Comparison of ENCODE assay signal across 19 mouse cellular contexts in genomic region chr7:45046853-45047350, GRCm38 (mm10). TPM values are rescaled to one million over a fixed set of nuclear protein-coding genes. Genes with fewer than 3 reads are reported as not detected.
DNase-seq lines count a peak whose midpoint lies in the region; ATAC-seq and TF ChIP-seq lines count a peak whose summit lies in the region.
"Had no signal": no experiment of that assay in that cellular context is flagged by ENCODE, and none has a peak within 500 bp of the region (broad histone marks: within the 10 kb centered on the region; RNA-seq: fewer than 3 reads in every experiment).

No protein-coding gene starts in this region.

- H3K27ac ChIP-seq in hindbrain, embryonic 10.5 days = no peak overlapping the region
- H3K27ac ChIP-seq in hindbrain, embryonic 16.5 days (ENCODE audit: low read depth, low read length) = no peak overlapping the region
- no peak overlapping the region for H3K27ac ChIP-seq in ES-Bruce4 (ENCODE audit: insufficient read depth, low read length)
- H3K27ac ChIP-seq in embryonic facial prominence, embryonic 10.5 days (replicated peaks) = no peak overlapping the region
- H3K27ac ChIP-seq: embryonic facial prominence, embryonic 15.5 days; heart, embryonic 15.5 days; hindbrain, embryonic 14.5 days had no signal

- no peak for TF ChIP-seq CTCF in ES-Bruce4 (IDR thresholded peaks at IDR 0.05; ENCODE audit: low read depth, low read length)

- WGBS in hindbrain, embryonic 10.5 days = 96% methylated on average over 26 of the region's 26 CpGs
- 98% methylated on average over 26 of the region's 26 CpGs for WGBS in hindbrain, embryonic 16.5 days
- 95% methylated on average over 26 of the region's 26 CpGs for WGBS in embryonic facial prominence, embryonic 10.5 days

- TF ChIP-seq EP300 in ES-Bruce4 (IDR thresholded peaks at IDR 0.05; ENCODE audit: insufficient read depth, low read depth, low read length) = no peak

- no peak overlapping the region for H3K9ac ChIP-seq in hindbrain, embryonic 16.5 days (ENCODE audit: low read depth, low read length)
- H3K9ac ChIP-seq in ES-Bruce4 (ENCODE audit: low read depth, poor library complexity, severe bottlenecking) = peak overlapping the region; percentile 19
- H3K9ac ChIP-seq: embryonic facial prominence, embryonic 15.5 days; heart, embryonic 15.5 days; hindbrain, embryonic 14.5 days had no signal

- H3K4me3 ChIP-seq in hindbrain, embryonic 10.5 days = 0 out of 2 replicates have a peak overlapping the region, but pooled peaks have one; percentile 9
- H3K4me3 ChIP-seq in hindbrain, embryonic 16.5 days (ENCODE audit: low read length) = no peak overlapping the region
- peak overlapping the region; percentile 35 for H3K4me3 ChIP-seq in ES-Bruce4 (ENCODE audit: low read depth, low read length)
- peak overlapping the region; percentile 23; the same call in 1 of the 2 replicates for H3K4me3 ChIP-seq in embryonic facial prominence, embryonic 10.5 days
- H3K4me3 ChIP-seq: embryonic facial prominence, embryonic 15.5 days; erythroblast, embryonic 14.5 days; heart, embryonic 15.5 days had no signal

- DNase-seq in hindbrain, embryonic 10.5 days (ENCODE audit: low spot score) = no peak
- no peak for DNase-seq in embryonic facial prominence, embryonic 10.5 days (ENCODE audit: low spot score)
- DNase-seq in natural killer cell, adult 2 months (ENCODE audit: low spot score in 2 of 2) = no peak
- DNase-seq in cerebellum, adult 9-10 months = no peak
- DNase-seq: adrenal gland, postnatal 14 days; cerebellum, adult 11-12 months; cerebellum, postnatal 36 days; gastrocnemius, postnatal 10 days; heart, postnatal 14 days had no signal

- H3K4me2 ChIP-seq in hindbrain, embryonic 16.5 days (ENCODE audit: low read length) = no peak overlapping the region
- H3K4me2 ChIP-seq: embryonic facial prominence, embryonic 15.5 days; heart, embryonic 15.5 days; hindbrain, embryonic 14.5 days had no signal

- no peak for TF ChIP-seq POLR2A in ES-Bruce4 (IDR thresholded peaks at IDR 0.05; ENCODE audit: insufficient read depth, low read length)

- peaks cover 32% of the 10 kb centered on the region for H3K4me1 ChIP-seq in hindbrain, embryonic 10.5 days (replicated peaks)
- H3K4me1 ChIP-seq in hindbrain, embryonic 16.5 days (ENCODE audit: control insufficient read depth, insufficient read depth, low read depth, low read length) = peaks cover 18% of the 10 kb centered on the region
- H3K4me1 ChIP-seq in ES-Bruce4 (ENCODE audit: control insufficient read depth, insufficient read depth, low read length) = peaks cover 5% of the 10 kb centered on the region
- H3K4me1 ChIP-seq in embryonic facial prominence, embryonic 10.5 days = peaks cover 39% of the 10 kb centered on the region

- no peak for ATAC-seq in hindbrain, embryonic 16.5 days
- ATAC-seq: activated CD4-positive, CD25-positive, alpha-beta regulatory T cell, adult 4 months; forebrain, embryonic 16.5 days; intestine, embryonic 16.5 days; Patski had no signal

- no peaks in the 10 kb centered on the region for H3K9me3 ChIP-seq in hindbrain, embryonic 10.5 days
- no peaks in the 10 kb centered on the region for H3K9me3 ChIP-seq in hindbrain, embryonic 16.5 days (ENCODE audit: control insufficient read depth, low read length)
- H3K9me3 ChIP-seq in ES-Bruce4 (replicated peaks; ENCODE audit: control insufficient read depth, insufficient read depth, low read length, poor library complexity, severe bottlenecking) = no peaks in the 10 kb centered on the region
- H3K9me3 ChIP-seq in embryonic facial prominence, embryonic 10.5 days = no peaks in the 10 kb centered on the region
- H3K9me3 ChIP-seq: embryonic facial prominence, embryonic 15.5 days; heart, embryonic 15.5 days had no signal

- H3K36me3 ChIP-seq in hindbrain, embryonic 10.5 days = peaks cover 94% of the 10 kb centered on the region
- peaks cover 76% of the 10 kb centered on the region for H3K36me3 ChIP-seq in hindbrain, embryonic 16.5 days (ENCODE audit: control insufficient read depth, insufficient read depth, low read length)
- H3K36me3 ChIP-seq in ES-Bruce4 (ENCODE audit: control insufficient read depth, insufficient read depth, low read length, poor library complexity, severe bottlenecking) = peaks cover 46% of the 10 kb centered on the region
- peaks cover 95% of the 10 kb centered on the region for H3K36me3 ChIP-seq in embryonic facial prominence, embryonic 10.5 days (replicated peaks)

- H3K27me3 ChIP-seq in hindbrain, embryonic 10.5 days (ENCODE audit: insufficient read depth, poor library complexity, severe bottlenecking) = no peaks in the 10 kb centered on the region
- H3K27me3 ChIP-seq in hindbrain, embryonic 16.5 days (replicated peaks; ENCODE audit: control insufficient read depth, insufficient read depth, low read length) = no peaks in the 10 kb centered on the region
- no peaks in the 10 kb centered on the region for H3K27me3 ChIP-seq in ES-Bruce4 (ENCODE audit: control insufficient read depth, insufficient read depth, low read length, poor library complexity, severe bottlenecking)
- H3K27me3 ChIP-seq in embryonic facial prominence, embryonic 10.5 days (replicated peaks; ENCODE audit: low read depth, poor library complexity, severe bottlenecking) = no peaks in the 10 kb centered on the region
- H3K27me3 ChIP-seq: embryonic facial prominence, embryonic 15.5 days; heart, embryonic 15.5 days; Patski had no signal

RNA-seq across cellular contexts. Expression of gene Prr12, which starts 5.8 kb away (rescaled TPM):
- 11.9 and 13.4 TPM in 2 replicates for polyA plus RNA-seq in hindbrain, embryonic 10.5 days (2016; fragmentation: Nextera tagmentation; extraction: Ambion mirVana)
- polyA plus RNA-seq in hindbrain, embryonic 16.5 days (2015; fragmentation: Nextera tagmentation; extraction: Ambion mirVana) = 12.8 and 13.4 TPM in 2 replicates
- polyA plus RNA-seq in ES-Bruce4 (2011; ENCODE audit: insufficient read depth, insufficient read length, low read depth, missing spikeins) = 35.0 and 35.5 TPM in 2 replicates
- polyA plus RNA-seq in embryonic facial prominence, embryonic 10.5 days (2016; fragmentation: Nextera tagmentation; extraction: Ambion mirVana) = 13.4 and 14.9 TPM in 2 replicates

RNA-seq across cellular contexts. Expression of gene Nosip, which starts 15.3 kb away (rescaled TPM):
- 67.8 and 70.7 TPM in 2 replicates for polyA plus RNA-seq in hindbrain, embryonic 10.5 days (2016; fragmentation: Nextera tagmentation; extraction: Ambion mirVana)
- 68.8 and 69.0 TPM in 2 replicates for polyA plus RNA-seq in hindbrain, embryonic 16.5 days (2015; fragmentation: Nextera tagmentation; extraction: Ambion mirVana)
- 58.1 and 62.4 TPM in 2 replicates for polyA plus RNA-seq in ES-Bruce4 (2011; ENCODE audit: insufficient read depth, insufficient read length, low read depth, missing spikeins)
- polyA plus RNA-seq in embryonic facial prominence, embryonic 10.5 days (2016; fragmentation: Nextera tagmentation; extraction: Ambion mirVana) = 70.8 and 74.7 TPM in 2 replicates

RNA-seq across cellular contexts. Expression of gene Prrg2, which starts 15.6 kb away (rescaled TPM):
- 16.9 and 18.6 TPM in 2 replicates for polyA plus RNA-seq in hindbrain, embryonic 10.5 days (2016; fragmentation: Nextera tagmentation; extraction: Ambion mirVana)
- polyA plus RNA-seq in hindbrain, embryonic 16.5 days (2015; fragmentation: Nextera tagmentation; extraction: Ambion mirVana) = 15.7 and 16.7 TPM in 2 replicates
- polyA plus RNA-seq in ES-Bruce4 (2011; ENCODE audit: insufficient read depth, insufficient read length, low read depth, missing spikeins) = 7.7 and 12.0 TPM in 2 replicates
- 23.3 and 24.4 TPM in 2 replicates for polyA plus RNA-seq in embryonic facial prominence, embryonic 10.5 days (2016; fragmentation: Nextera tagmentation; extraction: Ambion mirVana)

RNA-seq across cellular contexts. Expression of gene Rras, which starts 29.1 kb away (rescaled TPM):
- 24.4 and 24.8 TPM in 2 replicates for polyA plus RNA-seq in hindbrain, embryonic 10.5 days (2016; fragmentation: Nextera tagmentation; extraction: Ambion mirVana)
- polyA plus RNA-seq in hindbrain, embryonic 16.5 days (2015; fragmentation: Nextera tagmentation; extraction: Ambion mirVana) = 13.1 and 16.7 TPM in 2 replicates
- polyA plus RNA-seq in ES-Bruce4 (2011; ENCODE audit: insufficient read depth, insufficient read length, low read depth, missing spikeins) = 72.4 and 80.4 TPM in 2 replicates
- polyA plus RNA-seq in embryonic facial prominence, embryonic 10.5 days (2016; fragmentation: Nextera tagmentation; extraction: Ambion mirVana) = 18.8 and 20.3 TPM in 2 replicates

RNA-seq across cellular contexts. Expression of gene Scaf1, which starts 30.7 kb away (rescaled TPM):
- polyA plus RNA-seq in hindbrain, embryonic 10.5 days (2016; fragmentation: Nextera tagmentation; extraction: Ambion mirVana) = 44.0 and 49.9 TPM in 2 replicates
- polyA plus RNA-seq in hindbrain, embryonic 16.5 days (2015; fragmentation: Nextera tagmentation; extraction: Ambion mirVana) = 38.6 and 47.1 TPM in 2 replicates
- polyA plus RNA-seq in ES-Bruce4 (2011; ENCODE audit: insufficient read depth, insufficient read length, low read depth, missing spikeins) = 64.2 and 73.2 TPM in 2 replicates
- polyA plus RNA-seq in embryonic facial prominence, embryonic 10.5 days (2016; fragmentation: Nextera tagmentation; extraction: Ambion mirVana) = 46.2 and 47.9 TPM in 2 replicates
